Mouse (Mus musculus) midbrain, embryonic 14.5 days (tissue): ENCODE measurements around the gene Rcor2. TPM values are rescaled to one million over a fixed set of nuclear protein-coding genes. Genes with fewer than 3 reads are reported as not detected.
A peak's percentile ranks its signal among the peaks of the same experiment; 100 is the strongest.

ENCODE experiments used
- ATAC-seq: fragments of 200-750 bp; cut with Nextera tagmentation; 2 replicates; pipeline ENCODE4 v1.8.0; 2017; ENCODE audit warnings: moderate number of reproducible peaks, moderate library complexity; ENCODE audit not compliant: low FRiP score, low TSS enrichment
- DNase-seq: peaks from one replicate; pipeline ENCODE4 v3.0.0-alpha.2; 2015
- H3K27ac ChIP-seq: fragments of 300-500 bp; sonication (generic); replicated peaks from 2 replicates; pipeline ENCODE4 v1.5.1; 2014; ENCODE audit warnings: mild to moderate bottlenecking, low read depth, low read length, moderate library complexity
- H3K27me3 ChIP-seq: fragments of 300-500 bp; sonication (generic); 2 replicates; pipeline ENCODE4 v1.6.1; 2014; ENCODE audit warnings: low read length, control low read depth, mixed read lengths; ENCODE audit not compliant: control insufficient read depth, insufficient read depth
- H3K36me3 ChIP-seq: fragments of 300-500 bp; sonication (generic); 2 replicates; pipeline ENCODE4 v1.6.1; 2014; ENCODE audit warnings: low read length, control low read depth; ENCODE audit not compliant: control insufficient read depth, insufficient read depth
- H3K4me1 ChIP-seq: fragments of 300-500 bp; sonication (generic); 2 replicates; pipeline ENCODE4 v1.6.1; 2014; ENCODE audit warnings: mild to moderate bottlenecking, antibody characterized with exemption, low read length, control low read depth; ENCODE audit not compliant: control insufficient read depth, insufficient read depth
- H3K4me2 ChIP-seq: fragments of 300-500 bp; sonication (generic); 2 replicates; pipeline ENCODE4 v1.6.1; 2014; ENCODE audit warnings: mild to moderate bottlenecking, low read length, moderate library complexity
- H3K4me3 ChIP-seq: fragments of 300-500 bp; sonication (generic); replicated peaks from 2 replicates; pipeline ENCODE4 v1.5.1; 2014; ENCODE audit warnings: low read depth, low read length
- H3K9ac ChIP-seq: fragments of 300-500 bp; sonication (generic); replicated peaks from 2 replicates; pipeline ENCODE4 v1.6.1; 2014; ENCODE audit warnings: mild to moderate bottlenecking, low read length, moderate library complexity
- H3K9me3 ChIP-seq: fragments of 300-500 bp; sonication (generic); 2 replicates; pipeline ENCODE4 v1.6.1; 2016; ENCODE audit warnings: low read length, control low read depth, mixed read lengths; ENCODE audit not compliant: control insufficient read depth
- WGBS: fragments of 180-500 bp; shearing (Covaris S2); extraction: QIAGEN DNeasy Blood & Tissue Kit; methylation state at CpG from one replicate; pipeline ENCODE4 v1.1.7; 2014; 5-methylcytosine and 5-hydroxymethylcytosine counted together
- polyA plus RNA-seq: library from polyadenylated mRNA; unstranded; fragments of >200 nt; fragmentation: Nextera tagmentation; extraction: Ambion mirVana; gene quantifications from 2 replicates; pipeline ENCODE4 v1.2.1, GENCODE M21; 2014

The Rcor2 gene
- polyA plus RNA-seq, 1 experiment from 2014 or later, result 23.1 TPM

- DNase-seq (no peak), ATAC-seq (no peak)
- H3K36me3 ChIP-seq, result no peaks in the 10 kb centered on the region
- H3K9me3 ChIP-seq, result no peaks in the 10 kb centered on the region
- H3K4me3 ChIP-seq, result no peak overlapping the region
- H3K4me2 ChIP-seq, result no peak overlapping the region
- 84% methylated on average over 2 of the region's 2 CpGs for WGBS
- H3K27ac ChIP-seq, result no peak overlapping the region
- H3K9ac ChIP-seq, result no peak overlapping the region
- peaks cover 13% of the 10 kb centered on the region; the same call in 1 of the 2 replicates for H3K4me1 ChIP-seq
- no peaks in the 10 kb centered on the region for H3K27me3 ChIP-seq
Observed at GRCm38 (mm10) chr19:7304801-7305200, 37.7 kb downstream of the Rcor2 start.

GRCm38 (mm10) chr19:7305380-7306310, 38.5 kb downstream of the Rcor2 start:
- WGBS, result 87% methylated on average over 10 of the region's 11 CpGs
- H3K27me3 ChIP-seq, result no peaks in the 10 kb centered on the region
- H3K27ac ChIP-seq, result no peak overlapping the region
- peaks cover 14% of the 10 kb centered on the region for H3K4me1 ChIP-seq
- H3K4me3 ChIP-seq, result no peak overlapping the region
- ATAC-seq, result no peak
- no peaks in the 10 kb centered on the region for H3K36me3 ChIP-seq
- no peak overlapping the region for H3K9ac ChIP-seq
- no peak for DNase-seq
- no peak overlapping the region for H3K4me2 ChIP-seq
- H3K9me3 ChIP-seq, result no peaks in the 10 kb centered on the region

DNA sequence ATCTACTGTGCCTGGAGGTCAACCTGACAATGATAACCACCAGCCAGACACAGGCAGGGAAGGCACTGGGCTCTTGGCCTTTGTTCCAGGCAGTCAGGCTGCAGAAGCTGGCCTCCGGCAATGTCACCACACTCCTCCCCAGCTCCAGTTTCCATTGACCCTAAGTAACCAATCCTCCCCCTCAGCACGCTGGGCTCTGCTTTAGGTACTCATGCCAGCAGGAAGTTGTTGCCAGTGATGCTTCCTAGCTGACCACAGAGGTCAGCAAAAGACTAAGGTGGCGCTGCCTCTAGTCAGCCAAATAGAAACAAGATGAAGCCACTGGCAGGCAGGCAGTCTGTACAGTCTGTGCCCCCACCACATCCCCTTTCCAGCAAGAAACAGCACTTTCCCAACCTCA, 39.8 kb downstream of the Rcor2 start:
- no peaks in the 10 kb centered on the region for H3K9me3 ChIP-seq

DNA sequence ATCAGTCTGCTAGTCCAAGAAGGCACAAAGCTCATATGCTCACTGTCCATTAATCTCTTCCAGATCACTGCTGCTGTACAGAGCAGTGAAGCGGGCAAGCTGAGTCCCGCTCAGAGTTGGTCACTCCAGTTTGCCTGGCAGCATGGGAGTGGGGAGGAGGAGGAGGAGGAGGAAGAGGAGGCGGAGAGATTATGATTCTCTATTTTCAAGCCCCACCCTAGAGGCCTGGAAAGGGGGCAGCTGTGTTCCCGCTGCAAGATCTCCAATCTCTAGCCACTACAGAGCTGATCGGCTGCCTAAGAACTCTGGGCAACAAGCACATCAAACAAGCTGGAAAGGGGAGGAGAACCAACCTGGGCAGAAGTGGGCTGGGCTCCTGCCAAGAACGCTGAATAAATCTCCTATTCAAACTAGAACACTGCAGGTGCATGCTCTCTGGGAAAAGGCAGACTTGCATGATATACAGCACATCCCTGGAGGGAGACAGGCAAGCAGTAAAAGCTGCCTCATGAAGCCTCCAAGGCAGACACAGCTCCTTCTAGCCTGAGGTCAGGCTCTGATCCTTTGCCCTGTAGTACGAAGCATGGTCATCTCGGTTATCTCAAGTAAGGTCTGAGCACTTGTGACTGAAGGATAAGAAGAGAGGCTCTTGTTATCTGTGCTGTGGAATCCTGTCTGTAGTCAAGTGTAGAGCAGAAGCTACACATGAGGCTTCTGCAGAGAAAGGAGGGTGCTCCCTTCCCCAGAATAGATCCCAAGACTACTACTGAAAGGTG, 41.1 kb downstream of the Rcor2 start:
- Histone ChIP-seq H3K4me3 (no peak overlapping the region), H3K4me2 (no peak overlapping the region), H3K36me3 (no peaks in the 10 kb centered on the region), H3K4me1 (peaks cover 24% of the 10 kb centered on the region), H3K9ac (0 out of 2 replicates have a peak overlapping the region, but pooled peaks have one; percentile 7), H3K9me3 (no peaks in the 10 kb centered on the region), H3K27me3 (no peaks in the 10 kb centered on the region), H3K27ac (peak overlapping the region; percentile 55)
- ATAC-seq (no peak), DNase-seq (peak; percentile 44)
- WGBS, result 57% methylated on average over 8 of the region's 8 CpGs

More for the DNA sequence above, 39.8 kb downstream of the Rcor2 start:
- no peak overlapping the region for H3K27ac ChIP-seq
- H3K27me3 ChIP-seq, result no peaks in the 10 kb centered on the region
- no peaks in the 10 kb centered on the region for H3K36me3 ChIP-seq
- H3K4me1 ChIP-seq, result peaks cover 24% of the 10 kb centered on the region
- H3K4me3 ChIP-seq, result no peak overlapping the region
- WGBS, result 66% methylated on average over 3 of the region's 3 CpGs
- no peak overlapping the region for H3K9ac ChIP-seq
- DNase-seq (no peak), ATAC-seq (no peak)
- no peak overlapping the region for H3K4me2 ChIP-seq

- no peak overlapping the region for H3K9ac ChIP-seq
- 70% methylated on average over 2 of the region's 2 CpGs for WGBS
- no peak overlapping the region for H3K4me2 ChIP-seq
- no peak overlapping the region for H3K4me3 ChIP-seq
- H3K27ac ChIP-seq, result no peak overlapping the region
- no peak for DNase-seq
- H3K4me1 ChIP-seq, result peaks cover 24% of the 10 kb centered on the region
- no peak for ATAC-seq
- H3K9me3 ChIP-seq, result no peaks in the 10 kb centered on the region
- no peaks in the 10 kb centered on the region for H3K36me3 ChIP-seq
- H3K27me3 ChIP-seq, result no peaks in the 10 kb centered on the region
Observed at GRCm38 (mm10) chr19:7309738-7310330, 42.7 kb downstream of the Rcor2 start.

DNA sequence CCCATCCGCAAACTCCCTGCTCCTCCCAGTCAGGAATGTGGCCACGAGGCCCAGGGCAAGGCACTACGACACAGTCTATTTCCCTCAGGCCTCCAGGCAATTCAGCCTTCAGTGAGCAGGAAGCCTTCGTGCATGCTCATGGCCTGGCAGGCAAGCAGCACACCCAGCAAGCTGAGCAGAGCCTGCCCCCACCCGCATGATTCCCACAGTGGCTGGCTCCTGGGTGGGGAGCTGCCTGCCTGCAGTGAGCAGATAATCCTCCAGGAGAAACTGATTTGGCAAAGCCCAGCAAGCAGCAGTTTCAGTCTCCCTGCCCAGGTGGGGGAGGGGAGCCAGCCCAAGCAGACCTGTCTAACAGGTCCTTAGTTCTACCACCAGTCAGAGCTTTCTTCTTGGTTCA, 43.6 kb downstream of the Rcor2 start:
- peaks cover 24% of the 10 kb centered on the region for H3K4me1 ChIP-seq
- no peak for ATAC-seq
- WGBS, result 12% methylated on average over 5 of the region's 5 CpGs
- no peaks in the 10 kb centered on the region for H3K27me3 ChIP-seq
- H3K9ac ChIP-seq, result no peak overlapping the region
- no peak overlapping the region for H3K4me3 ChIP-seq
- no peaks in the 10 kb centered on the region for H3K9me3 ChIP-seq
- H3K4me2 ChIP-seq, result no peak overlapping the region
- no peak overlapping the region for H3K27ac ChIP-seq
- H3K36me3 ChIP-seq, result no peaks in the 10 kb centered on the region
- DNase-seq, result peak; percentile 15

DNA sequence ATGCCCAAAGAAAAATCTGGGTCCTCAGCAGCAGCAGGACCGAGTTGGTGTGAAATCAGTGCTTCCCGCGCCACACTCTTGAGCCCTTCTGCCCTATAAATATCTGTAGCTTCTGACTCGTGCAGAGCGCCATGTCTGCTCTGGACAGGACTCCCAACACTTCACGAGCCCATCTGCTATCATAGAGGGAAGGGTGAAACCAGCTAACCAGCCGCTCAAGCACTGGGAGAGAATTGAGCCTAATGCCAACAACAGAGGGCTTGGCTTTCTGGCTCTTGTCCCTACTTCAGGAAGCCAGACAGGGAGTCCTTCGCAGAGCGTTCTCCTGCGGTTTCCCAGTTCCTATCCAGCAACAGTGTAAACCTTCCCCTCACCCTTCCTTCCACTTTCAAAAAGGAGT, 44.2 kb downstream of the Rcor2 start:
- peaks cover 28% of the 10 kb centered on the region for H3K4me1 ChIP-seq
- WGBS, result 45% methylated on average over 10 of the region's 10 CpGs
- no peaks in the 10 kb centered on the region for H3K9me3 ChIP-seq
- H3K9ac ChIP-seq, result no peak overlapping the region
- H3K4me2 ChIP-seq, result no peak overlapping the region
- H3K27ac ChIP-seq, result no peak overlapping the region
- ATAC-seq (no peak), DNase-seq (no peak)
- no peaks in the 10 kb centered on the region for H3K27me3 ChIP-seq
- no peak overlapping the region for H3K4me3 ChIP-seq
- H3K36me3 ChIP-seq, result no peaks in the 10 kb centered on the region

GRCm38 (mm10) chr19:7313660-7314059, 46.5 kb downstream of the Rcor2 start:
- Histone ChIP-seq H3K9ac (no peak overlapping the region), H3K9me3 (no peaks in the 10 kb centered on the region), H3K27ac (no peak overlapping the region), H3K4me1 (peaks cover 19% of the 10 kb centered on the region), H3K27me3 (no peaks in the 10 kb centered on the region), H3K4me3 (no peak overlapping the region), H3K36me3 (no peaks in the 10 kb centered on the region), H3K4me2 (no peak overlapping the region)
- 96% methylated on average over 2 of the region's 2 CpGs for WGBS
- no peak for ATAC-seq
- no peak for DNase-seq
